ENCODE assay signal across 27 mouse cellular contexts in the genomic region with DNA sequence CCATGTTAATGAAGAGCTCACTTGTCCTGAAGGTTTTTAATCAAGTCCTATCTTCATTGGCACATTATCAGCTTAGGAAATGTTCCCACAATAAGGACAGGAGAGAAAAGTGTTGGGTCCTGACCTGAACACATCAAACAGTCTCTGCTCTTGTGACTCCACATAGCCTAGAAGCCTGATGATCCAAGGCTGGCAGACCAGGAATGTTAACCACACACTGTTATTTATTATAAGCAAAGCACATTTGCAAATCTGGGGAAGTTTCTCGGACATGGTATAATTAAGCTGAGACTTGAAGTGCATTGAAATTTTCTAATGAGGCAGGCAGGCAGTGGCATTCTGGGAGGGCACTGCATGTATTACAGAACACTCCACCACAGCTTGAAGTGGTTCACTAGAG. TPM values are rescaled to one million over a fixed set of nuclear protein-coding genes. Genes with fewer than 3 reads are reported as not detected.
DNase-seq lines count a peak whose midpoint lies in the region; ATAC-seq and TF ChIP-seq lines count a peak whose summit lies in the region.
"Had no signal": no experiment of that assay in that cellular context is flagged by ENCODE, and none has a peak within 500 bp of the region (broad histone marks: within the 10 kb centered on the region; RNA-seq: fewer than 3 reads in every experiment).

No protein-coding gene starts in this region.

- no peaks in the 10 kb centered on the region for H3K27me3 ChIP-seq in forebrain, embryonic 12.5 days
- H3K27me3 ChIP-seq in forebrain, embryonic 11.5 days (ENCODE audit: control insufficient read depth, insufficient read depth, low read length), result no peaks in the 10 kb centered on the region
- H3K27me3 ChIP-seq in hindbrain, embryonic 15.5 days, result no peaks in the 10 kb centered on the region
- no peaks in the 10 kb centered on the region for H3K27me3 ChIP-seq in hindbrain, postnatal 0 days (ENCODE audit: insufficient read depth, low read length)
- H3K27me3 ChIP-seq in midbrain, embryonic 13.5 days, result no peaks in the 10 kb centered on the region
- no peaks in the 10 kb centered on the region for H3K27me3 ChIP-seq in midbrain, embryonic 16.5 days (ENCODE audit: control insufficient read depth, insufficient read depth, low read depth, low read length)
- H3K27me3 ChIP-seq in forebrain, postnatal 0 days (ENCODE audit: insufficient read depth, low read length), result no peaks in the 10 kb centered on the region
- H3K27me3 ChIP-seq: embryonic facial prominence, embryonic 13.5 days; heart, embryonic 13.5 days; intestine, embryonic 15.5 days had no signal

- no peaks in the 10 kb centered on the region for H3K4me1 ChIP-seq in forebrain, embryonic 12.5 days
- no peaks in the 10 kb centered on the region for H3K4me1 ChIP-seq in forebrain, embryonic 11.5 days (replicated peaks; ENCODE audit: control insufficient read depth, insufficient read depth, low read length)
- no peaks in the 10 kb centered on the region; the same call in 1 of the 2 replicates for H3K4me1 ChIP-seq in hindbrain, embryonic 15.5 days (replicated peaks)
- no peaks in the 10 kb centered on the region for H3K4me1 ChIP-seq in hindbrain, postnatal 0 days (ENCODE audit: insufficient read depth, low read length)
- no peaks in the 10 kb centered on the region for H3K4me1 ChIP-seq in midbrain, embryonic 13.5 days (replicated peaks)
- no peaks in the 10 kb centered on the region for H3K4me1 ChIP-seq in midbrain, embryonic 16.5 days (ENCODE audit: control insufficient read depth, insufficient read depth, low read length)
- no peaks in the 10 kb centered on the region for H3K4me1 ChIP-seq in forebrain, postnatal 0 days (ENCODE audit: insufficient read depth)
- H3K4me1 ChIP-seq: embryonic facial prominence, embryonic 10.5 days; embryonic facial prominence, embryonic 13.5 days; heart, embryonic 13.5 days; intestine, embryonic 15.5 days had no signal

- no peak for TF ChIP-seq CTCF in hindbrain, postnatal 0 days (IDR thresholded peaks at IDR 0.05; ENCODE audit: low read depth)
- TF ChIP-seq CTCF in forebrain, postnatal 0 days (IDR thresholded peaks at IDR 0.05; ENCODE audit: low read depth), result no peak

- no peak overlapping the region for H3K27ac ChIP-seq in forebrain, embryonic 12.5 days
- no peak overlapping the region for H3K27ac ChIP-seq in forebrain, embryonic 11.5 days (ENCODE audit: low read depth, low read length)
- 0 out of 2 replicates have a peak overlapping the region, but pooled peaks have one; percentile 8 for H3K27ac ChIP-seq in hindbrain, embryonic 15.5 days (replicated peaks)
- no peak overlapping the region for H3K27ac ChIP-seq in hindbrain, postnatal 0 days
- no peak overlapping the region for H3K27ac ChIP-seq in midbrain, embryonic 13.5 days
- H3K27ac ChIP-seq in midbrain, embryonic 16.5 days (ENCODE audit: low read length), result no peak overlapping the region
- H3K27ac ChIP-seq in forebrain, postnatal 0 days (ENCODE audit: low read depth, low read length), result 0 out of 2 replicates have a peak overlapping the region, but pooled peaks have one; percentile 4
- H3K27ac ChIP-seq: embryonic facial prominence, embryonic 10.5 days; embryonic facial prominence, embryonic 13.5 days; gastrocnemius, adult 2 months; heart, embryonic 13.5 days; hindbrain, embryonic 14.5 days; intestine, embryonic 15.5 days had no signal

- H3K9ac ChIP-seq in forebrain, embryonic 12.5 days, result no peak overlapping the region
- H3K9ac ChIP-seq in forebrain, embryonic 11.5 days (ENCODE audit: low read length), result no peak overlapping the region
- H3K9ac ChIP-seq in hindbrain, embryonic 15.5 days, result no peak overlapping the region
- no peak overlapping the region for H3K9ac ChIP-seq in hindbrain, postnatal 0 days (replicated peaks; ENCODE audit: low read length)
- H3K9ac ChIP-seq in midbrain, embryonic 13.5 days (replicated peaks), result no peak overlapping the region
- H3K9ac ChIP-seq in midbrain, embryonic 16.5 days (ENCODE audit: low read depth, low read length), result no peak overlapping the region
- no peak overlapping the region for H3K9ac ChIP-seq in forebrain, postnatal 0 days
- H3K9ac ChIP-seq: embryonic facial prominence, embryonic 13.5 days; heart, embryonic 13.5 days; hindbrain, embryonic 14.5 days; intestine, embryonic 15.5 days had no signal

- H3K4me3 ChIP-seq in forebrain, embryonic 12.5 days (replicated peaks), result no peak overlapping the region
- H3K4me3 ChIP-seq in forebrain, embryonic 11.5 days (ENCODE audit: low read depth, low read length), result no peak overlapping the region
- no peak overlapping the region for H3K4me3 ChIP-seq in hindbrain, embryonic 15.5 days
- no peak overlapping the region for H3K4me3 ChIP-seq in hindbrain, postnatal 0 days (ENCODE audit: low read length)
- no peak overlapping the region for H3K4me3 ChIP-seq in midbrain, embryonic 13.5 days (replicated peaks)
- H3K4me3 ChIP-seq in midbrain, embryonic 16.5 days (ENCODE audit: low read depth, low read length), result no peak overlapping the region
- no peak overlapping the region for H3K4me3 ChIP-seq in forebrain, postnatal 0 days (ENCODE audit: low read depth, low read length)
- H3K4me3 ChIP-seq: embryonic facial prominence, embryonic 10.5 days; embryonic facial prominence, embryonic 13.5 days; erythroblast, embryonic 14.5 days; gastrocnemius, adult 2 months; heart, embryonic 13.5 days; intestine, embryonic 15.5 days had no signal

- WGBS in forebrain, embryonic 12.5 days, result 45% methylated on average over 1 of the region's 1 CpGs
- WGBS in forebrain, embryonic 11.5 days, result 61% methylated on average over 1 of the region's 1 CpGs
- WGBS in hindbrain, embryonic 15.5 days, result 56% methylated on average over 1 of the region's 1 CpGs
- 51% methylated on average over 1 of the region's 1 CpGs for WGBS in hindbrain, postnatal 0 days
- 81% methylated on average over 1 of the region's 1 CpGs for whole genome bisulfite sequencing in midbrain, embryonic 13.5 days
- WGBS in midbrain, embryonic 16.5 days, result 51% methylated on average over 1 of the region's 1 CpGs
- WGBS in forebrain, postnatal 0 days, result 18% methylated on average over 1 of the region's 1 CpGs

- ATAC-seq in forebrain, embryonic 12.5 days (ENCODE audit: low FRiP score), result 0 out of 2 replicates have a peak, but pooled peaks have one; percentile 53
- no peak for ATAC-seq in forebrain, embryonic 11.5 days (replicated peaks; ENCODE audit: low FRiP score)
- ATAC-seq in hindbrain, embryonic 15.5 days (ENCODE audit: low FRiP score, low read depth), result no peak
- ATAC-seq in hindbrain, postnatal 0 days, result no peak
- ATAC-seq in midbrain, embryonic 13.5 days, result 0 out of 2 replicates have a peak, but pooled peaks have one; percentile 40
- no peak for ATAC-seq in midbrain, embryonic 16.5 days
- ATAC-seq in forebrain, postnatal 0 days, result no peak
- ATAC-seq: activated CD4-positive, CD25-positive, alpha-beta regulatory T cell, adult 4 months; intestine, embryonic 15.5 days had no signal

- no peak overlapping the region for H3K4me2 ChIP-seq in forebrain, embryonic 12.5 days
- H3K4me2 ChIP-seq in forebrain, embryonic 11.5 days (ENCODE audit: low read depth, low read length, severe bottlenecking), result no peak overlapping the region
- H3K4me2 ChIP-seq in hindbrain, embryonic 15.5 days, result no peak overlapping the region
- H3K4me2 ChIP-seq in hindbrain, postnatal 0 days (ENCODE audit: low read depth, low read length), result no peak overlapping the region
- no peak overlapping the region for H3K4me2 ChIP-seq in midbrain, embryonic 13.5 days (replicated peaks)
- no peak overlapping the region for H3K4me2 ChIP-seq in midbrain, embryonic 16.5 days (ENCODE audit: low read length)
- H3K4me2 ChIP-seq in forebrain, postnatal 0 days (ENCODE audit: low read depth), result no peak overlapping the region
- H3K4me2 ChIP-seq: embryonic facial prominence, embryonic 13.5 days; heart, embryonic 13.5 days; hindbrain, embryonic 14.5 days; intestine, embryonic 15.5 days had no signal

- peaks cover 5% of the 10 kb centered on the region; the same call in 1 of the 2 replicates for H3K9me3 ChIP-seq in forebrain, embryonic 12.5 days
- H3K9me3 ChIP-seq in forebrain, embryonic 11.5 days (ENCODE audit: control insufficient read depth, low read length), result no peaks in the 10 kb centered on the region; the same call in 1 of the 2 replicates
- no peaks in the 10 kb centered on the region for H3K9me3 ChIP-seq in hindbrain, embryonic 15.5 days
- H3K9me3 ChIP-seq in hindbrain, postnatal 0 days (ENCODE audit: low read length), result no peaks in the 10 kb centered on the region
- H3K9me3 ChIP-seq in midbrain, embryonic 13.5 days, result 0 out of 2 replicates have a peak, but pooled peaks cover 5% of the 10 kb centered on the region
- H3K9me3 ChIP-seq in midbrain, embryonic 16.5 days (replicated peaks; ENCODE audit: control insufficient read depth, low read length, poor library complexity, severe bottlenecking), result no peaks in the 10 kb centered on the region
- no peaks in the 10 kb centered on the region for H3K9me3 ChIP-seq in forebrain, postnatal 0 days (ENCODE audit: low read length)
- H3K9me3 ChIP-seq: intestine, embryonic 15.5 days had no signal

- peaks cover 10% of the 10 kb centered on the region for H3K36me3 ChIP-seq in forebrain, embryonic 12.5 days (replicated peaks)
- no peaks in the 10 kb centered on the region for H3K36me3 ChIP-seq in forebrain, embryonic 11.5 days (ENCODE audit: control insufficient read depth, insufficient read depth, low read length)
- H3K36me3 ChIP-seq in hindbrain, embryonic 15.5 days, result 0 out of 2 replicates have a peak, but pooled peaks cover 7% of the 10 kb centered on the region
- peaks cover 5% of the 10 kb centered on the region; the same call in 1 of the 2 replicates for H3K36me3 ChIP-seq in hindbrain, postnatal 0 days (ENCODE audit: insufficient read depth, low read length)
- peaks cover 20% of the 10 kb centered on the region for H3K36me3 ChIP-seq in midbrain, embryonic 13.5 days
- H3K36me3 ChIP-seq in midbrain, embryonic 16.5 days (ENCODE audit: control insufficient read depth, insufficient read depth, low read length), result 0 out of 2 replicates have a peak, but pooled peaks cover 3% of the 10 kb centered on the region
- H3K36me3 ChIP-seq in forebrain, postnatal 0 days (ENCODE audit: insufficient read depth), result peaks cover 6% of the 10 kb centered on the region; the same call in 1 of the 2 replicates

- no peak for DNase-seq in forebrain, embryonic 11.5 days (ENCODE audit: low spot score)
- DNase-seq in hindbrain, postnatal 0 days (ENCODE audit: low spot score), result no peak
- DNase-seq in forebrain, postnatal 0 days, result no peak
- DNase-seq in cerebellum, postnatal 4 days (ENCODE audit: low spot score in 2 of 2), result no peak
- DNase-seq: adrenal gland, postnatal 10 days; adrenal gland, postnatal 36 days; cerebellum, adult 11 months; cerebellum, adult 2 months; cerebellum, adult 9-11 months; cerebellum, postnatal 25 days; gastrocnemius, adult 2 months; gastrocnemius, postnatal 14 days; heart, adult 18-20 months; heart, postnatal 14 days; heart, postnatal 4 days; kidney, adult 11 months had no signal

RNA-seq across cellular contexts. Expression of a gene that starts 41.8 kb away (rescaled TPM):
- polyA plus RNA-seq in forebrain, embryonic 12.5 days (2016; fragmentation: Nextera tagmentation; extraction: Ambion mirVana), result 28.5 and 28.9 TPM in 2 replicates
- 24.7 and 29.4 TPM in 2 replicates for polyA plus RNA-seq in forebrain, embryonic 11.5 days (2014; fragmentation: Nextera tagmentation; extraction: Ambion mirVana)
- 47.1 and 48.1 TPM in 2 replicates for polyA plus RNA-seq in hindbrain, embryonic 15.5 days (2015; fragmentation: Nextera tagmentation; extraction: Ambion mirVana)
- total RNA-seq in hindbrain, postnatal 0 days (2014; rRNA removed), result 31.0 and 42.0 TPM in 2 replicates
- 51.9 and 57.0 TPM in 2 replicates for polyA plus RNA-seq in hindbrain, postnatal 0 days (2015; fragmentation: Nextera tagmentation; extraction: Ambion mirVana)
- 37.1 and 38.7 TPM in 2 replicates for polyA plus RNA-seq in midbrain, embryonic 13.5 days (2015; fragmentation: Nextera tagmentation; extraction: Ambion mirVana)
- polyA plus RNA-seq in midbrain, embryonic 16.5 days (2015; fragmentation: Nextera tagmentation; extraction: Ambion mirVana), result 53.1 and 57.2 TPM in 2 replicates
- total RNA-seq in forebrain, postnatal 0 days (2014; rRNA removed), result 32.7 and 33.6 TPM in 2 replicates
- 31.0 and 45.5 TPM in 2 replicates for polyA plus RNA-seq in forebrain, postnatal 0 days (2015; fragmentation: Nextera tagmentation; extraction: Ambion mirVana)

Comparison
In these comparisons a context has a peak if more than half of its experiments do, and no peak if none do; other contexts are left out.
1. ATAC-seq: peak in forebrain, embryonic 12.5 days (single experiment) and midbrain, embryonic 13.5 days (single experiment); none in forebrain, embryonic 11.5 days (single experiment), hindbrain, embryonic 15.5 days (single experiment), hindbrain, postnatal 0 days (single experiment), midbrain, embryonic 16.5 days (single experiment) and forebrain, postnatal 0 days (single experiment).
2. H3K27ac ChIP-seq: peak in hindbrain, embryonic 15.5 days (single experiment) and forebrain, postnatal 0 days (single experiment); none in forebrain, embryonic 12.5 days (single experiment), forebrain, embryonic 11.5 days (single experiment), hindbrain, postnatal 0 days (single experiment), midbrain, embryonic 13.5 days (single experiment) and midbrain, embryonic 16.5 days (single experiment).